Mouse (Mus musculus): Measurements from ENCODE around the gene Plin5.

- TF ChIP-seq CTCF (IDR thresholded peaks at IDR 0.05) (no peak), EP300 (IDR thresholded peaks at IDR 0.05; ENCODE audit: insufficient read depth, low read depth, low read length) (no peak)
Measured at GRCm38 (mm10) chr17:56125276-56125630, 7.9 kb upstream of the Plin5 start.

Measured in heart, adult 2 months (tissue).